Mouse (Mus musculus) cerebellum, postnatal 36 days (tissue): ENCODE data around the gene Rnf5.

ENCODE experiments used
- DNase-seq, 2 experiments: peaks; one replicate each; pipeline ENCODE4 v3.0.0; 2021 to 2022; ENCODE audit warnings: mixed read lengths in 2 of 2

The Rnf5 gene

GRCm38 (mm10) chr17:34604511-34605237, 1.2 kb upstream of the Rnf5 start:
- no peak for DNase-seq

DNA sequence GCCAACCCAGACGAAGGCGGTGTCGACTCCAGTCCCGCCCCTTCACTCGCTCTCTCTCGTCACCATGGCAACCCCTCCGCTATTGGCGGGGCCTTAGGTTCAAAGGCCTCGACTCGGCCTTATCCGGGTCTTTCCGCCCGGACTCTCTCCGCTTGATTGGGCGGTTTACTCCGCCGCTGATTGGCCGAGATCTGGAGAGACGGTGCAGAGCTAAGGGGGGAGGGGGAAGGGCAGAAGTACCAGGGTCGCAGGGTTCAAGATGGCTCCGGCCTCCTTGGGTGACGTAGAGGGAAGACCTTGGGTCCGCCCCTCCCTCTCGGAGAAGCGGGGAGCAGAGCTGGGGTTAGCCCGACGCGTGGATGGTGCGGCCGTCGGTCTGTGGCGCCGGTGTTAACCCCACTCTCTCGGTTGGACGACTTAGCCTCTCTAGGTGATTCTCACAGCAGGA, 595 bp upstream of the Rnf5 start, which contains the start of gene Agpat1:
Gene Agpat1, plus strand, starts transcription at position 202 of the 448 bp plus-strand sequence.
- peak; percentile 96 to 97 for DNase-seq

- DNase-seq = no peak
Observed at GRCm38 (mm10) chr17:34601796-34602195, 1.7 kb downstream of the Rnf5 start.

GRCm38 (mm10) chr17:34599891-34600290, 3.6 kb downstream of the Rnf5 start:
- no peak for DNase-seq

- no peak for DNase-seq
Observed at GRCm38 (mm10) chr17:34597566-34598095, 5.9 kb downstream of the Rnf5 start, which contains the start of gene Ager. Gene Ager (plus strand): TSS chr17:34597862.

- no peak for DNase-seq
Observed at GRCm38 (mm10) chr17:34596098-34596497, 7.4 kb downstream of the Rnf5 start.

DNA sequence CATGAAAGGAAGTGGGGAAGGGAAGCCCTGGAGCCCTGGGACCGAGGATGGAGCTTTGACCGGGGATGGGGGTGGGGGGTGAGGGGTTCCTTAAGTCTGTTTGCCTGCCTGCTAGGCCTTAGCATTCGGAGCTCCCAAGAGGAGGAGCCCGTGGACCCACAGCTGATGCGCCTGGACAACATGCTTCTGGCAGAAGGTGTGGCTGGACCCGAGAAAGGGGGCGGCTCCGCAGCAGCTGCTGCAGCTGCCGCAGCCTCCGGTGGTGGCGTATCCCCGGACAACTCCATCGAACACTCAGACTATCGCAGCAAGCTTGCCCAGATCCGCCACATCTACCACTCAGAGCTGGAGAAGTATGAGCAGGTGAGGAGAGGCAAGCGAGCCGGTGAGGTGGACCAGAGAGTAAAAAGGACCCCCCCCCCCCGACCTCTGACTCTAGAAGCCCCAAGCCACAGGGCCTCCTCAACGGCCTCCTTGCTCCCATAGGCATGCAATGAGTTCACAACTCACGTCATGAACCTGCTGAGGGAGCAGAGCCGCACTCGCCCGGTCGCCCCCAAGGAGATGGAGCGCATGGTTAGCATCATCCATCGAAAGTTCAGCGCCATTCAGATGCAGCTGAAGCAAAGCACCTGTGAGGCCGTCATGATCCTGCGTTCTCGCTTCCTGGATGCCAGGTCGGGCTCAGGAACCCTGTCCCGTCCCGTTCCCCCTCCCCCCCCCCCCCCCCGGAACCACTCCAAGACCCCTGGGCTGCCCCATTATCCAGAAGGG, 9.6 kb downstream of the Rnf5 start:
- no peak for DNase-seq

GRCm38 (mm10) chr17:34592581-34593549, 10.6 kb downstream of the Rnf5 start:
- peak; percentile 46 to 48 for DNase-seq

GRCm38 (mm10) chr17:34591994-34592375, 11.5 kb downstream of the Rnf5 start:
- peak; percentile 76 to 89 for DNase-seq

DNA sequence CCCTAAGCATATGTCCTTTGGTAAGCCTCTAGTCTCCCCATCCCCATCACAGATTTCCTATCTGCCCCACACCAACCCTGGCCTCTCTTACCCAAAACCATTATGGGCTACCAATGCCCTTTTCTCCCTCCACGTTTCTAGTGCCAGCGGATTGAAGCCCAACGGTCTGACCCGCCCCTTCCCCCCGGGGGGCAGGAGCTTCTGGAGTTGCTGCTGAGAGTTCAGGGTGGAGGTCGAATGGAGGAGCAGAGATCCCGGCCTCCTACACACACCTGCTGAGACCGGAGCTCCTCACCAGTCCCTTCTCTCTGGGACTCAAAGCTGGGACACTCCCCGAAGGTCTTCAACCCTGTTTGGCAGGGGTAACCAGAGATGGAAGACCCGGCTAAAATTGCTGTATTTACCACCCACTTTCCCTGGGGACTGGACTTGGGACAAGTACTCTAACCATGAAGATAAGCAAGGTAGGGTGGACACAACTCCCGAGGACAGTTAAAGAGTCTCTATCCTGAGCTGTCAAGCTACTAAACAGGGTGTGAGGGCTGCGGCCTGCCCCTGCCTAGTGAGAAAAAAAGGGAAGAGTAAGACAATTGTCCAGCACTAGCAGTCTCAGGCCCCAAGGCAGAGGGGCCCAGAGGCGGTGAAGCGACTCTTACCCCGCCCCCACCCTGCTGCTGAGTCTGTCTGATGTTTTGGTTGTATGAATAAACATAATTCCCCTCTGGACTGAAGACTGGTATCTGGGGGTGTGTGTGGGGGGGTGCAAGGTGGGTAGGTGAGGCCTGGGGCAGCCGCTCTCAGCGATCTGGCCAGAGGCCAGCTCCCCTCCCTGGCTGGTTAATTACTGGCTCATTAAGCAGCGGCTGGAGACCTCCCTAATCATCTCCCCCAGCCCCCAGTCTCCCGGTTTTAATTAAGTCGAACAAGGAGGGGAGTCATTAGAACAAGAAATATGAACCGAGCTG, 12.2 kb downstream of the Rnf5 start, which contains the start of gene Pbx2:
Gene Pbx2, plus strand, starts transcription at position 238 of the 965 bp plus-strand sequence.
- DNase-seq = no peak

DNA sequence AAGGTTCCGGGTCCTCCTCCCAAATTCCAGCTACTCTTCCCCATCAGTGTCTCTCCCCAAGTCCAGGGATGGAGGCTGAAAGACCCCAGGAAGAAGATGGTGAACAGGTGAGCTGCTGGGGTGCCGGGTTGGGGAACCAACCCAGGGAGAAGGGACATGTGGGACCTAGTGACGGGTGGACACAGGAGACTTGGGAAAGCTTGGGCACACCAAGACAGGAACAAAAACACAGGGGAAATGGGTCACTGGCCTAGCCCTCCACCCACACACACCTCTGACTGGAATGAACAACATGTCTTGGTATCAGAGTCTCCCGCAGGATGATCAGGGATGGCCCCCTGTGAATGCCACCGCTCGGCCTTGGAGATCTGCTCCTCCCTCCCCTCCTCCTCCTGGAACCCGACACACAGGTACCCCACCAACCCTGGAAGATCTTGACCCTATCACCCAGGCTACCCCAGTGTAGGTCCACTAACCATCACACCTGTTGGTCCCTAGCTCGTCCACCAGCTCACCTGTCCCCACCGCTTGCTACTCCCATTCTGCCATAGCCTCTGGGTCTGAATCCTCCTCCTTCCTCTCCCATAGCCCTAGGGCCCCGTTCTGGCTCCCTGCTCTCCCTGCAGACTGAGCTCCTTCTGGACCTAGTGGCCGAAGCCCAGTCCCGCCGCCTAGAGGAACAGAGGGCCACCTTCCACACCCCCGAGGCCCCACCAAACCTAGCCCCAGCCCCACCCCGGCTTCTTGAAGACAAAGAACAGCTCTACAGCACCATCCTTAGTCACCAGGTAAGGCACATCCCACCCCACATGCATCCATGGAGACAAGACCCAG, 13.1 kb downstream of the Rnf5 start:
- DNase-seq = no peak

- no peak for DNase-seq
Observed at GRCm38 (mm10) chr17:34589681-34590101, 13.8 kb downstream of the Rnf5 start, which contains the start of gene Gpsm3. Gene Gpsm3 (plus strand): TSS chr17:34589806.

- DNase-seq = no peak
Observed at GRCm38 (mm10) chr17:34589206-34589605, 14.3 kb downstream of the Rnf5 start.

GRCm38 (mm10) chr17:34588767-34589166, 14.7 kb downstream of the Rnf5 start:
- no peak for DNase-seq

- DNase-seq = no peak
Observed at GRCm38 (mm10) chr17:34587814-34588213, 15.7 kb downstream of the Rnf5 start.

DNA sequence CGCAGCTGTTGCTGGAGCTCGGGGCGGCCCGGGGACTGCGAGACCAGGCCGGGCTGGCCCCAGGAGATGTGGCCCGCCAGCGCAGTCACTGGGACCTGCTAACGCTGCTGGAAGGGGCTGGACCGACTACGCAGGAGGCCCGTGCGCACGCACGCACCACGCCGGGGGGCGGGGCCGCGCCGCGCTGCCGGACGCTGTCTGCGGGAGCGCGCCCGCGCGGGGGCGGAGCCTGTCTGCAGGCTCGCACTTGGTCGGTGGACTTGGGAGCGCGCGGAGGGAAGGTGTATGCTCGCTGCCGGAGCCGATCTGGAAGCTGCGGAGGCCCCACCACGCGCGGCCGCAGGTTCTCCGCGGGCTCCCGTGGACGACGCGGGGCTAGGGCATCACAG, 16.1 kb downstream of the Rnf5 start:
- DNase-seq = peak; percentile 96 to 99

- peak; percentile 84 to 85 for DNase-seq
Observed at GRCm38 (mm10) chr17:34586796-34587422, 16.6 kb downstream of the Rnf5 start.

GRCm38 (mm10) chr17:34585877-34586771, 17.4 kb downstream of the Rnf5 start:
- peak in 1 of 2 experiments; percentile 39 for DNase-seq
